Mouse (Mus musculus) G1E (cell line): ENCODE measurements around the gene Rps6ka4. TPM values are rescaled to one million over a fixed set of nuclear protein-coding genes. Genes with fewer than 3 reads are reported as not detected.
A peak's percentile ranks its signal among the peaks of the same experiment; 100 is the strongest.

Experiments used
- ATAC-seq: 2 replicates; pipeline ENCODE4 v1.8.0; 2016; ENCODE audit warnings: mild to moderate bottlenecking; ENCODE audit not compliant: insufficient number of reproducible peaks, poor library complexity, low FRiP score, severe bottlenecking; ENCODE audit errors: extremely low read depth
- DNase-seq: peaks from one replicate; pipeline ENCODE4 v3.0.0; 2012; ENCODE audit warnings: low spot score
- H3K27me3 ChIP-seq: 2 replicates; pipeline ENCODE4 v1.6.1; 2012; ENCODE audit warnings: mild to moderate bottlenecking, low read length, inconsistent platforms; ENCODE audit not compliant: insufficient read depth
- H3K36me3 ChIP-seq: replicated peaks from 2 replicates; pipeline ENCODE3; 2012; ENCODE audit warnings: mild to moderate bottlenecking, inconsistent platforms
- H3K4me1 ChIP-seq: 2 replicates; pipeline ENCODE4 v1.6.1; 2012; ENCODE audit warnings: low read depth, low read length, inconsistent platforms, mixed read lengths; ENCODE audit not compliant: insufficient read depth
- H3K4me3 ChIP-seq: 2 replicates; pipeline ENCODE4 v1.5.1; 2012; ENCODE audit warnings: low read depth, mild to moderate bottlenecking, inconsistent platforms, low read length, moderate library complexity, mixed read lengths
- H3K9me3 ChIP-seq: replicated peaks from 2 replicates; pipeline ENCODE4 v1.6.1; 2012; ENCODE audit warnings: inconsistent platforms
- CTCF ChIP-seq: IDR thresholded peaks from 2 replicates; pipeline ENCODE4 v1.5.1; 2012; ENCODE audit warnings: low read depth, low read length, inconsistent platforms, mixed read lengths
- GATA1 ChIP-seq: IDR thresholded peaks from 2 replicates; pipeline ENCODE4 v1.6.1; 2012; ENCODE audit warnings: borderline replicate concordance, low read length, inconsistent platforms, mixed read lengths
- GATA2 ChIP-seq: IDR thresholded peaks from 2 replicates; pipeline ENCODE4 v1.6.1; 2012; ENCODE audit warnings: low read depth, low read length, inconsistent platforms, borderline replicate concordance
- POLR2AphosphoS5 ChIP-seq: IDR thresholded peaks from 2 replicates; pipeline ENCODE4 v1.6.1; 2012; ENCODE audit warnings: low read depth, low read length, inconsistent platforms; ENCODE audit not compliant: insufficient replicate concordance
- TAL1 ChIP-seq: conservative IDR thresholded peaks from 2 replicates; pipeline ENCODE4 v1.6.1; 2012; ENCODE audit warnings: low read depth, low read length, inconsistent platforms, mixed read lengths
- polyA plus RNA-seq: library from polyadenylated mRNA; stranded (reverse); fragments of >175 nt; gene quantifications from 2 replicates; pipeline ENCODE4 v1.2.3, GENCODE M21; 2012
- total RNA-seq, 2 experiments: library from RNA; stranded (forward) in 1 of 2; stranded (reverse) in 1 of 2; fragments of 200-1000 nt in 1 of 2; fragments of >200 nt in 1 of 2; fragmentation: Nextera tagmentation in 1 of 2; gene quantifications; 2 replicates each; pipeline ENCODE4 v1.2.3; 2014 to 2017

The Rps6ka4 gene
- total and polyA plus RNA-seq, 3 experiments: 7.2 to 29.5 (median 9.6) TPM

DNA sequence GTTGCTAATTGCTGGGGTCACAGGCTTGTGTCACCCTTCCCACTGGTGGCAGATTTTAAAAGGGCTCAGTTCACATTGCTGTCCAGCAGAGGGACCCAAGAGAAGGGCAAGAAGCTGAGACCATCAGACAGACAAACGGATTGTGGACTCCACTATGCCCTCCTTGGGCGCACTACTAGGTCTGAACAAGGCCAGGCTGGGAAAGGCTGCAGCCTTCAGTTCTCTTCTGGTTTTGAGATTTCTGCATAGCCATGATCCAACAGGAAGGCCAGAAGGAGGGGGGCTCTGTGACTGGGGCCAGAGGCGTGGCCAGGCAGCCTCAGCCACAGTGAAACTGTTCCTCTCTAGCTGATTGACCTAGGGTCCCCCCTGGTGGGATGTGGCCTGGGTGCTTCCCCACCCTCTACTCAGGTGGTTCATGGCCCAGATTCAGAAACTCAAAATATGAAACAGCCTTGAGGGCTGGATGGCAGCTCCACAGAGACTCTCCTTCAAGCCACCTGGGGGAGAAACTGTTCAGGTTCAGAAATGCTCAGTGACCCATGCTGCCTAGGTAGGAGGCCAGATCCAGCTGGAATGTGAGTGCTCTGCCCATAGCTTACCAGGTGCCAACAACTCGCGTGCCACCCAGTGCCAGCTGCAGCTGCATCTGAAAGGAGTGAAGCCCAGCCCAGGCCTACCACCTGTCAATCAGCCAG, 31.3 kb upstream of the Rps6ka4 start:
- DNase-seq (peak; percentile 44), ATAC-seq (no peak)
- TF ChIP-seq POLR2AphosphoS5: no peak
- peak; percentile 62 for TF ChIP-seq CTCF
- Histone ChIP-seq H3K36me3 (no peaks in the 10 kb centered on the region), H3K4me1 (peaks cover 34% of the 10 kb centered on the region), H3K9me3 (no peaks in the 10 kb centered on the region), H3K27me3 (peaks cover 7% of the 10 kb centered on the region), H3K4me3 (peak overlapping the region; percentile 37; the same call in 1 of the 2 replicates)

DNA sequence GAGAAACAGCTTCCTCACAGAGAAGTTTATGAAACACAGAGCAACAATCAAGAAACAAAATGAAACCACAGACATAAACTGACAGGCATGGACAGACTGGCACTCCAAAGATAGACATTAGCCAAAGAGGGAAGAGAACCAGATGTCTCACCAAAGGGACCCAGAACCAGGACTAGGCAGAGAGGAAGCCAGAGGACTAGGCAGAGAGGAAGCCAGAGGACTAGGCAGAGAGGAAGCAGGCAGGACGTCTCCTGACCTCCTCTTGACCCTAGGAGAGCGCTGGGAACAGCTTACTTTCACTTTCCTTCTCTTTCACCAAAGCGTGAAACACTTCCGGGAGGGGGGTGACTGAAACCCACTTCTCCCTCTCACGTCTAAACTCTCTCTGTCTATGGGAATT, 28.9 kb upstream of the Rps6ka4 start:
- peak; percentile 73 for ATAC-seq
- H3K4me3 ChIP-seq: peak overlapping the region; percentile 66

DNA sequence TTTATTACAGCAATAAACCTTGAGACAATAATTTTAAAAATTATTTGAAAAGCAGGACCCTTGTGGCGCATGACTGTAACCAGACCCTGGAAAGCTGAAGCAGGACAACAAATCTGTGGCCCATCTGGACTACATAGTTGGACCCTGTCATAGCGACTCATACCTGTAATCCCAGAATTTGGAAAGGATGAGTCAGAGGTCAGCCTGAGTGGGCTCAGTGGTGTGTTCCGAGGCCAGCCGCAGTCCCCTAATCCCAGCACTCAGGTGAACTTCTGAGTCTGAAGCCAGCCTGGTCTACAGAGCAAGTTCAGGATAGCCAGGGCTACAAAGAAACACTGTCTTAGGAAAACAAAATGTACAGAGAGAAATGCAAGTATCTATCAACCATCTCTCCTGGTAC, 21.0 kb upstream of the Rps6ka4 start:
- Histone ChIP-seq H3K4me1 (peaks cover 43% of the 10 kb centered on the region), H3K27me3 (no peaks in the 10 kb centered on the region), H3K36me3 (peaks cover 37% of the 10 kb centered on the region), H3K9me3 (no peaks in the 10 kb centered on the region), H3K4me3 (no peak overlapping the region)
- ATAC-seq (no peak), DNase-seq (no peak)
- TF ChIP-seq GATA2 (no peak), CTCF (no peak), GATA1 (no peak), POLR2AphosphoS5 (no peak), TAL1 (no peak)

More for the DNA sequence above, 28.9 kb upstream of the Rps6ka4 start:
- H3K36me3 ChIP-seq: no peaks in the 10 kb centered on the region
- no peaks in the 10 kb centered on the region for H3K27me3 ChIP-seq
- DNase-seq: no peak
- H3K4me1 ChIP-seq: peaks cover 34% of the 10 kb centered on the region
- no peaks in the 10 kb centered on the region for H3K9me3 ChIP-seq
- TF ChIP-seq GATA2: no peak
- TF ChIP-seq POLR2AphosphoS5: no peak
- TF ChIP-seq GATA1: no peak
- no peak for TF ChIP-seq CTCF
- no peak for TF ChIP-seq TAL1

DNA sequence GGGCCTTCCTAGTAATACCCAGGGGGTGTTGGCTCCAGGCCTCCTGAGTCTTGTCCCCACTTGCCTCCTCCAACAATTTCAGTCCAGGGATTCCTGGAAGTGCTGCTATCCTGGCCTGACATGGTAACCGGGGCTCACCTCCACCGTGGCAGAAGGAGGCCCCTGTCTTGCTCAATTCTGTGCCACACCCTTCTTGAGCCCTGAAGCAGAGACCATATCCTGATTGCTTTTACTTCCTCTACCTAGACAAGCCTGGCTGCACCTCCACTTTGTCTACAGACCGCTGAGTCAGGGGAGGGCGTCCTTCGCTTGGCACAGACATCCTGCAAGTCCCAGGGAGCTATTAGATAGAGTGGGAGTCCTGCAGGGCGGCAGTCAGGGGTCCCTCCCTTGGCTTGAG, 20.3 kb upstream of the Rps6ka4 start:
- DNase-seq (no peak), ATAC-seq (no peak)
- H3K36me3 ChIP-seq: peaks cover 44% of the 10 kb centered on the region
- TF ChIP-seq GATA1 (no peak), POLR2AphosphoS5 (no peak), TAL1 (no peak), CTCF (no peak), GATA2 (no peak)
- peaks cover 50% of the 10 kb centered on the region for H3K4me1 ChIP-seq
- H3K9me3 ChIP-seq: no peaks in the 10 kb centered on the region
- H3K4me3 ChIP-seq: peak overlapping the region; percentile 33; the same call in 1 of the 2 replicates
- H3K27me3 ChIP-seq: no peaks in the 10 kb centered on the region

DNA sequence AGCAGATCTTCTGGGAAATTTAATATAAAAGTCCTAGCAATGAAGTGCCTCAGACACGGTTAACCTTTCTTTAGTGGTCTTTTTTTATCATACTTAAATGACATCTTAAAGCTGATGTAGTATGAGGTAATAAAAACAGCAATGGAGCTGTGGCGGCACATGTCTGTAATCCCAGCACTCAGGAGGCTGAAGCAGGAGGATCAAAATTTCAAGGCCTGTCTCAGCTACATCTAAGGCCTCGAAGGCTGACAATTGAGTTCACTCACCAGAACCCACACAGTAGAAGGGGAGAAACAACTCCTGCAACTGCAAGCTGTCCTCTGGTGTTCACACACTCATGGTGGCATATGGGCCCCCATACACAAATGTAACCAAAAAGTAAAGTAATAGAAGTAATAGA, 19.5 kb upstream of the Rps6ka4 start:
- Histone ChIP-seq H3K36me3 (peaks cover 52% of the 10 kb centered on the region), H3K9me3 (no peaks in the 10 kb centered on the region), H3K4me3 (no peak overlapping the region), H3K27me3 (no peaks in the 10 kb centered on the region), H3K4me1 (peaks cover 57% of the 10 kb centered on the region)
- DNase-seq: no peak
- ATAC-seq: no peak
- TF ChIP-seq GATA1 (no peak), POLR2AphosphoS5 (no peak), TAL1 (no peak), GATA2 (no peak), CTCF (no peak)

DNA sequence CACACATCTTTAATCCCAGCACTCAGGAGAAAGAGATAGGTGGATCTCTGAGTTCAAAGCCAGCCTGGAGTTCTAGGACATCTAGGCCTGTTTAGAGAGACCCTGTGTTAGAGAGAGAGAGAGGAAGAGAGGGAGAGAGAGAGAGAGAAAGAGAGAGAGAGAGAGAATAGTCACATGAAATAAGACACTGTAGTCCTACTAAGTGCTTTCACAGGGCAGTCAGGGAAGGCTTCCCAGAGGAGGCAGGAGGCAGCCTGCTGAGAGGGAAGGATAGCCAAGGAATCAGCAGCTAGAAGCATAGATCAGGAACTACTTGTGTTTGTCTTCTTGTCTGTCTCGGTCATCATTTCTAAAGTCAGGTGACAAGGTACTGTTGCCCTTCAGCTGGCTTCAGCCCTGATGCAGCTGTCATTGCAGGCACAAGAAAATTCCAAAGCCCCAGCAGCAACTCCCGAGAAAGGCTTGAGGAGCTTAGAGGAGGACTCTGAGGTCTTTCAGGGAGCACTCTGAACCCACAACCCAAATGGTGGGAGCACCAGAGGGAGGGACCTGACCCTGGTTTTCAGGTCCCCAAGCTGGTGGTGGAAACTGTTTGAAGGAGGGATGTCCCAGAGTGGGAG, 18.7 kb upstream of the Rps6ka4 start:
- ATAC-seq: no peak
- Histone ChIP-seq H3K4me3 (peak overlapping the region; percentile 72), H3K4me1 (peaks cover 64% of the 10 kb centered on the region), H3K36me3 (peaks cover 60% of the 10 kb centered on the region), H3K27me3 (no peaks in the 10 kb centered on the region), H3K9me3 (no peaks in the 10 kb centered on the region)
- no peak for DNase-seq
- no peak for TF ChIP-seq CTCF
- TF ChIP-seq GATA2: no peak
- no peak for TF ChIP-seq POLR2AphosphoS5
- no peak for TF ChIP-seq GATA1
- no peak for TF ChIP-seq TAL1

DNA sequence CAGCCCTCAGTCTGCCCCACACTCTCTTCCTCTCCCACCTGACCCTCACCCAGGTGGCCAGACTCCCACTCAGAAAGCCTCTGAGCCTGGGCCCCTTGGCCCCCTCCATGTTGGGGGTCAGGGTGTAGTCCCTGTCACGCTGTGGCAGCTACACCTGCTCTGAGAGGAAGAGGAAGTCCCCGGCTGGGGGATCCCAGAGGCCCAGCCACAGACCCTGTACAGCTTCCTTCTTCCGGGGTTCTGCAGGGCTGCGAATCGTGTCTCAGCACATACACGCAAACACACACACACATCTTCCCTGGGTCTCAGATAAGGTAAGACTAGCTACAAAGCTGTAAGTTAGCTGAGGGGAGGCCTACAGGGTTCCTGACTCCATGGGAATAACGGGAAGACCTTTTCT, 17.6 kb upstream of the Rps6ka4 start, which contains the start of gene Ccdc88b:
Gene Ccdc88b, minus strand, starts transcription at position 181 of the 400 bp plus-strand sequence.
- peak; percentile 93 for DNase-seq
- ATAC-seq: peak; percentile 72
- peak within 1 kb of the TSS; percentile 72 for H3K4me3 ChIP-seq
- TF ChIP-seq CTCF (no peak), POLR2AphosphoS5 (no peak), GATA2 (no peak), GATA1 (no peak), TAL1 (no peak)
- no peaks in the 10 kb centered on the region for H3K9me3 ChIP-seq
- no peaks in the 10 kb centered on the region for H3K27me3 ChIP-seq
- peaks cover 67% of the 10 kb centered on the region for H3K36me3 ChIP-seq
- H3K4me1 ChIP-seq: peaks cover 76% of the 10 kb centered on the region
